24 mouse cellular contexts compared by ENCODE assay signal in genomic region chr19:25357094-25357493, GRCm38 (mm10).
"Had no signal": no experiment of that assay in that cellular context is flagged by ENCODE, and none has a peak within 500 bp of the region (broad histone marks: within the 10 kb centered on the region; RNA-seq: fewer than 3 reads in every experiment).

No protein-coding gene starts in this region.

- H3K4me2 ChIP-seq: heart, embryonic 12.5 days; hindbrain, embryonic 12.5 days; hindbrain, embryonic 15.5 days; kidney, embryonic 15.5 days; limb, embryonic 13.5 days; limb, embryonic 15.5 days had no signal

- H3K27ac ChIP-seq: heart, embryonic 10.5 days; hindbrain, embryonic 10.5 days; hindbrain, embryonic 12.5 days; hindbrain, embryonic 15.5 days; hindbrain, postnatal 0 days; kidney, embryonic 15.5 days; kidney, postnatal 0 days; limb, embryonic 13.5 days; limb, embryonic 15.5 days had no signal

- DNase-seq: gastrocnemius, postnatal 14 days; gastrocnemius, postnatal 36 days; heart, adult 18-20 months; heart, postnatal 10 days; heart, postnatal 4 days; kidney, adult 11 months; kidney, adult 2 months; kidney, adult 9 months; kidney, postnatal 14 days; kidney, postnatal 36 days; layer of hippocampus, adult 9-11 months; layer of hippocampus, postnatal 36 days; left cerebral cortex, postnatal 4 days had no signal

- H3K27me3 ChIP-seq: heart, embryonic 12.5 days; hindbrain, embryonic 12.5 days; hindbrain, embryonic 15.5 days; kidney, embryonic 15.5 days; limb, embryonic 13.5 days; limb, embryonic 15.5 days had no signal

- H3K9ac ChIP-seq: heart, embryonic 12.5 days; hindbrain, embryonic 12.5 days; hindbrain, embryonic 15.5 days; kidney, embryonic 15.5 days; limb, embryonic 13.5 days; limb, embryonic 15.5 days had no signal

- H3K9me3 ChIP-seq: heart, embryonic 10.5 days; heart, embryonic 12.5 days; hindbrain, embryonic 10.5 days; hindbrain, embryonic 12.5 days; hindbrain, embryonic 15.5 days; kidney, embryonic 15.5 days; limb, embryonic 13.5 days; limb, embryonic 15.5 days had no signal

- ATAC-seq: hindbrain, postnatal 0 days; intestine, embryonic 16.5 days had no signal

- H3K4me3 ChIP-seq: heart, embryonic 10.5 days; heart, embryonic 12.5 days; hindbrain, embryonic 10.5 days; hindbrain, embryonic 12.5 days; hindbrain, embryonic 15.5 days; kidney, embryonic 15.5 days; limb, embryonic 13.5 days; limb, embryonic 15.5 days had no signal

- H3K36me3 ChIP-seq: heart, embryonic 10.5 days; heart, embryonic 12.5 days; hindbrain, embryonic 10.5 days; hindbrain, embryonic 12.5 days; hindbrain, embryonic 15.5 days; kidney, embryonic 15.5 days; limb, embryonic 13.5 days; limb, embryonic 15.5 days had no signal
